Mouse (Mus musculus) hindbrain, postnatal 0 days (tissue): ENCODE results near the gene Aunip. TPM values are rescaled to one million over a fixed set of nuclear protein-coding genes. Genes with fewer than 3 reads are reported as not detected.
A peak's percentile ranks its signal among the peaks of the same experiment; 100 is the strongest.

Experiments used
- ATAC-seq: fragments of 200-750 bp; cut with Nextera tagmentation; 2 replicates; pipeline ENCODE4 v1.8.0; 2017; ENCODE audit warnings: mild to moderate bottlenecking, moderate TSS enrichment, moderate library complexity
- DNase-seq: peaks from one replicate; pipeline ENCODE4 v3.0.0-alpha.2; 2015; ENCODE audit warnings: low spot score
- H3K27ac ChIP-seq: fragments of 300-500 bp; sonication (generic); 2 replicates; pipeline ENCODE4 v1.5.1; 2014; ENCODE audit warnings: mild to moderate bottlenecking
- H3K27me3 ChIP-seq: fragments of 300-500 bp; sonication (generic); 2 replicates; pipeline ENCODE4 v1.6.1; 2014; ENCODE audit warnings: low read length, mixed read lengths; ENCODE audit not compliant: insufficient read depth
- H3K36me3 ChIP-seq: fragments of 300-500 bp; sonication (generic); 2 replicates; pipeline ENCODE4 v1.6.1; 2014; ENCODE audit warnings: low read length, mixed read lengths; ENCODE audit not compliant: insufficient read depth
- H3K4me1 ChIP-seq: fragments of 300-500 bp; sonication (generic); 2 replicates; pipeline ENCODE4 v1.6.1; 2014; ENCODE audit warnings: antibody characterized with exemption, low read length, mixed read lengths; ENCODE audit not compliant: insufficient read depth
- H3K4me2 ChIP-seq: fragments of 300-500 bp; sonication (generic); 2 replicates; pipeline ENCODE4 v1.6.1; 2014; ENCODE audit warnings: low read depth, mild to moderate bottlenecking, low read length, moderate library complexity, mixed read lengths
- H3K4me3 ChIP-seq: fragments of 300-500 bp; sonication (generic); 2 replicates; pipeline ENCODE4 v1.5.1; 2014; ENCODE audit warnings: low read length
- H3K9ac ChIP-seq: fragments of 300-500 bp; sonication (generic); replicated peaks from 2 replicates; pipeline ENCODE4 v1.6.1; 2014; ENCODE audit warnings: mild to moderate bottlenecking, low read length, moderate library complexity, mixed read lengths
- H3K9me3 ChIP-seq: fragments of 300-500 bp; sonication (generic); 2 replicates; pipeline ENCODE4 v1.6.1; 2016; ENCODE audit warnings: low read length, mixed read lengths
- CTCF ChIP-seq: IDR thresholded peaks from 2 replicates; pipeline ENCODE4 v1.5.1; 2016; ENCODE audit warnings: antibody characterized with exemption, control low read depth, low read depth
- WGBS: fragments of 180-500 bp; shearing (Covaris S2); extraction: QIAGEN DNeasy Blood & Tissue Kit; methylation state at CpG from one replicate; pipeline ENCODE4 v1.1.7; 2014; 5-methylcytosine and 5-hydroxymethylcytosine counted together
- microRNA-seq, 2 experiments: library from miRNA; unstranded; fragments of <30 nt; microRNA quantifications; one replicate each; pipeline ENCODE4; 2016
- polyA plus RNA-seq: library from polyadenylated mRNA; unstranded; fragments of >200 nt; fragmentation: Nextera tagmentation; extraction: Ambion mirVana; gene quantifications from 2 replicates; pipeline ENCODE4 v1.2.1, GENCODE M21; 2015
- total RNA-seq: library from RNA; depleted of rRNA; stranded (reverse); fragments of >200 nt; gene quantifications from 2 replicates; pipeline ENCODE4 v1.2.3, GENCODE M21; 2014; rRNA removed

Aunip gene
- total and polyA plus RNA-seq, 2 experiments from 2014 or later, result 2.6 to 2.7 TPM

GRCm38 (mm10) chr4:134569205-134569604, 58.4 kb downstream of the Aunip start:
- H3K4me2 ChIP-seq, result no peak overlapping the region
- no peak overlapping the region for H3K4me3 ChIP-seq
- ATAC-seq (no peak), DNase-seq (peak; percentile 39)
- no peaks in the 10 kb centered on the region for H3K27me3 ChIP-seq
- H3K36me3 ChIP-seq, result peaks cover under 1% of the 10 kb centered on the region
- peak; percentile 66 for TF ChIP-seq CTCF
- WGBS, result 70% methylated on average over 6 of the region's 6 CpGs
- no peak overlapping the region for H3K27ac ChIP-seq
- H3K9me3 ChIP-seq, result no peaks in the 10 kb centered on the region
- H3K4me1 ChIP-seq, result no peaks in the 10 kb centered on the region
- H3K9ac ChIP-seq, result no peak overlapping the region

GRCm38 (mm10) chr4:134569831-134570230, 59.0 kb downstream of the Aunip start:
- Histone ChIP-seq H3K36me3 (peaks cover 6% of the 10 kb centered on the region), H3K4me1 (no peaks in the 10 kb centered on the region), H3K9ac (no peak overlapping the region), H3K4me3 (no peak overlapping the region), H3K27ac (no peak overlapping the region), H3K27me3 (no peaks in the 10 kb centered on the region), H3K4me2 (no peak overlapping the region), H3K9me3 (no peaks in the 10 kb centered on the region)
- no peak for ATAC-seq
- no peak for TF ChIP-seq CTCF
- DNase-seq, result no peak
- 73% methylated on average over 8 of the region's 8 CpGs for WGBS

- no peaks in the 10 kb centered on the region for H3K9me3 ChIP-seq
- peak; percentile 31 for ATAC-seq
- H3K27ac ChIP-seq, result peak overlapping the region; percentile 54
- no peak overlapping the region for H3K9ac ChIP-seq
- no peaks in the 10 kb centered on the region for H3K27me3 ChIP-seq
- 40% methylated on average over 14 of the region's 14 CpGs for WGBS
- no peak overlapping the region for H3K4me3 ChIP-seq
- peak; percentile 66 for DNase-seq
- H3K4me2 ChIP-seq, result no peak overlapping the region
- peaks cover 6% of the 10 kb centered on the region; the same call in 1 of the 2 replicates for H3K36me3 ChIP-seq
- no peaks in the 10 kb centered on the region for H3K4me1 ChIP-seq
- no peak for TF ChIP-seq CTCF
These were observed 60.1 kb downstream of the Aunip start for GRCm38 (mm10) chr4:134570704-134571451.

- no peaks in the 10 kb centered on the region for H3K4me1 ChIP-seq
- no peaks in the 10 kb centered on the region for H3K9me3 ChIP-seq
- H3K27ac ChIP-seq, result no peak overlapping the region
- peaks cover 6% of the 10 kb centered on the region; the same call in 1 of the 2 replicates for H3K36me3 ChIP-seq
- H3K4me2 ChIP-seq, result no peak overlapping the region
- ATAC-seq (no peak), DNase-seq (no peak)
- TF ChIP-seq CTCF, result no peak
- H3K4me3 ChIP-seq, result no peak overlapping the region
- no peaks in the 10 kb centered on the region for H3K27me3 ChIP-seq
- H3K9ac ChIP-seq, result no peak overlapping the region
- 70% methylated on average over 24 of the region's 24 CpGs for WGBS
These were observed 61.9 kb downstream of the Aunip start for GRCm38 (mm10) chr4:134572449-134573300.

Small RNAs within 50 kb of the gene (microRNA-seq; reads per million reads assigned to microRNA genes)
- gene Gm23634 (0.18 to 0.72 reads per million in 2 experiments), gene Mir6403 (0 reads per million in 2 experiments)

Other genes starting within 250 kb of the Aunip start
- gene Pdik1l, start 223.1 kb upstream of the Aunip start, total RNA-seq, result 25.5 and 35.2 TPM in 2 replicates
- gene Pdik1l, start 223.1 kb upstream of the Aunip start, polyA plus RNA-seq, result 23.3 and 24.8 TPM in 2 replicates
- gene Trim63, start 195.9 kb upstream of the Aunip start, total RNA-seq, result 0.32 and 1.5 TPM in 2 replicates
- gene Trim63, start 195.9 kb upstream of the Aunip start, polyA plus RNA-seq, result 0.84 and 1.1 TPM in 2 replicates
- 0.43 TPM in 1 of 2 replicates, not detected in the other for gene Slc30a2, start 167.8 kb upstream of the Aunip start, total RNA-seq
- 0.09 and 0.18 TPM in 2 replicates for gene Slc30a2, start 167.8 kb upstream of the Aunip start, polyA plus RNA-seq
- 0.54 and 1.8 TPM in 2 replicates for gene Extl1, start 127.1 kb upstream of the Aunip start, total RNA-seq
- gene Extl1, start 127.1 kb upstream of the Aunip start, polyA plus RNA-seq, result 0.39 and 0.66 TPM in 2 replicates
- 12.1 and 17.9 TPM in 2 replicates for gene Pafah2, start 114.7 kb upstream of the Aunip start, total RNA-seq
- 5.3 and 6.7 TPM in 2 replicates for gene Pafah2, start 114.7 kb upstream of the Aunip start, polyA plus RNA-seq
- gene Stmn1, start 42.7 kb upstream of the Aunip start, total RNA-seq, result 667 and 752 TPM in 2 replicates
- 4,115 and 4,307 TPM in 2 replicates for gene Stmn1, start 42.7 kb upstream of the Aunip start, polyA plus RNA-seq
- gene Paqr7, start 14.3 kb upstream of the Aunip start, total RNA-seq, result 121 and 142 TPM in 2 replicates
- gene Paqr7, start 14.3 kb upstream of the Aunip start, polyA plus RNA-seq, result 41.1 and 43.5 TPM in 2 replicates
- gene Mtfr1l, start 24.4 kb downstream of the Aunip start, total RNA-seq, result 133 and 146 TPM in 2 replicates
- 177 and 182 TPM in 2 replicates for gene Mtfr1l, start 24.4 kb downstream of the Aunip start, polyA plus RNA-seq
- 30.4 and 32.7 TPM in 2 replicates for gene Selenon, start 41.2 kb downstream of the Aunip start, total RNA-seq
- gene Selenon, start 41.2 kb downstream of the Aunip start, polyA plus RNA-seq, result 10.0 and 11.3 TPM in 2 replicates
- gene Man1c1, start 193.3 kb downstream of the Aunip start, total RNA-seq, result 36.1 and 40.5 TPM in 2 replicates
- gene Man1c1, start 193.3 kb downstream of the Aunip start, polyA plus RNA-seq, result 5.8 and 7.1 TPM in 2 replicates